Mouse (Mus musculus): ENCODE results near the gene Cpa2. TPM values are rescaled to one million over a fixed set of nuclear protein-coding genes. Genes with fewer than 3 reads are reported as not detected.

Gene Cpa2
- polyA plus RNA-seq, 1 experiment from 2014 or later: 399 TPM

GRCm38 (mm10) chr6:30605111-30605510 is 63.7 kb downstream of the Cpa2 start:
- no peak overlapping the region for H3K27ac ChIP-seq (ENCODE audit: low read length)
- H3K9ac ChIP-seq (ENCODE audit: low read depth, low read length): no peak overlapping the region
- 80% methylated on average over 4 of the region's 4 CpGs for WGBS

GRCm38 (mm10) chr6:30605672-30606071 is 64.3 kb downstream of the Cpa2 start:
- no peak overlapping the region for H3K4me3 ChIP-seq (ENCODE audit: low read length)
- no peak for ATAC-seq

More at GRCm38 (mm10) chr6:30605111-30605510, 63.7 kb downstream of the Cpa2 start:
- Histone ChIP-seq H3K36me3 (ENCODE audit: control insufficient read depth, insufficient read depth, low read length) (no peaks in the 10 kb centered on the region), H3K4me1 (ENCODE audit: control insufficient read depth, insufficient read depth, low read length) (no peaks in the 10 kb centered on the region), H3K9me3 (ENCODE audit: control insufficient read depth, low read length) (no peaks in the 10 kb centered on the region), H3K27me3 (replicated peaks; ENCODE audit: control insufficient read depth, insufficient read depth, low read length) (no peaks in the 10 kb centered on the region), H3K4me2 (ENCODE audit: low read depth, low read length) (no peak overlapping the region), H3K4me3 (ENCODE audit: low read length) (no peak overlapping the region)
- no peak for ATAC-seq

GRCm38 (mm10) chr6:30610710-30611109 is 69.3 kb downstream of the Cpa2 start, which contains the start of gene Cpa5:
Cpa5 (plus strand) TSS chr6:30611010.
- Histone ChIP-seq H3K9me3 (ENCODE audit: control insufficient read depth, low read length) (no peaks in the 10 kb centered on the region), H3K36me3 (ENCODE audit: control insufficient read depth, insufficient read depth, low read length) (no peaks in the 10 kb centered on the region), H3K27ac (ENCODE audit: low read length) (no peak within 1 kb of the TSS), H3K27me3 (replicated peaks; ENCODE audit: control insufficient read depth, insufficient read depth, low read length) (no peaks in the 10 kb centered on the region), H3K4me2 (ENCODE audit: low read depth, low read length) (no peak within 1 kb of the TSS), H3K9ac (ENCODE audit: low read depth, low read length) (no peak within 1 kb of the TSS), H3K4me1 (ENCODE audit: control insufficient read depth, insufficient read depth, low read length) (peaks cover 2% of the 10 kb centered on the region), H3K4me3 (ENCODE audit: low read length) (no peak within 1 kb of the TSS)
- ATAC-seq: no peak
- WGBS: 97% methylated on average over 7 of the region's 7 CpGs

More at GRCm38 (mm10) chr6:30605672-30606071, 64.3 kb downstream of the Cpa2 start:
- H3K9me3 ChIP-seq (ENCODE audit: control insufficient read depth, low read length): no peaks in the 10 kb centered on the region
- no peak overlapping the region for H3K9ac ChIP-seq (ENCODE audit: low read depth, low read length)
- no peaks in the 10 kb centered on the region for H3K27me3 ChIP-seq (replicated peaks; ENCODE audit: control insufficient read depth, insufficient read depth, low read length)
- 70% methylated on average over 5 of the region's 5 CpGs for WGBS
- no peaks in the 10 kb centered on the region for H3K4me1 ChIP-seq (ENCODE audit: control insufficient read depth, insufficient read depth, low read length)
- H3K4me2 ChIP-seq (ENCODE audit: low read depth, low read length): no peak overlapping the region
- no peak overlapping the region for H3K27ac ChIP-seq (ENCODE audit: low read length)
- H3K36me3 ChIP-seq (ENCODE audit: control insufficient read depth, insufficient read depth, low read length): no peaks in the 10 kb centered on the region

- no peaks in the 10 kb centered on the region for H3K9me3 ChIP-seq (ENCODE audit: control insufficient read depth, low read length)
- no peak overlapping the region for H3K4me3 ChIP-seq (ENCODE audit: low read length)
- no peaks in the 10 kb centered on the region for H3K27me3 ChIP-seq (replicated peaks; ENCODE audit: control insufficient read depth, insufficient read depth, low read length)
- 61% methylated on average over 5 of the region's 5 CpGs for WGBS
- H3K9ac ChIP-seq (ENCODE audit: low read depth, low read length): no peak overlapping the region
- H3K27ac ChIP-seq (ENCODE audit: low read length): no peak overlapping the region
- no peak overlapping the region for H3K4me2 ChIP-seq (ENCODE audit: low read depth, low read length)
- ATAC-seq: no peak
- peaks cover 4% of the 10 kb centered on the region for H3K4me1 ChIP-seq (ENCODE audit: control insufficient read depth, insufficient read depth, low read length)
- no peaks in the 10 kb centered on the region for H3K36me3 ChIP-seq (ENCODE audit: control insufficient read depth, insufficient read depth, low read length)
Measured at GRCm38 (mm10) chr6:30611212-30611611, 69.8 kb downstream of the Cpa2 start.

Other genes starting within 250 kb of the Cpa2 start
- 30.2 and 30.7 TPM in 2 replicates for gene Ube2h, start 237.0 kb upstream of the Cpa2 start, polyA plus RNA-seq (2015; fragmentation: Nextera tagmentation; extraction: Ambion mirVana)
- 38.0 and 38.8 TPM in 2 replicates for gene Zc3hc1, start 150.6 kb upstream of the Cpa2 start, polyA plus RNA-seq (2015; fragmentation: Nextera tagmentation; extraction: Ambion mirVana)
- 10.0 and 11.6 TPM in 2 replicates for gene Klhdc10, start 139.7 kb upstream of the Cpa2 start, polyA plus RNA-seq (2015; fragmentation: Nextera tagmentation; extraction: Ambion mirVana)
- 33.0 and 34.0 TPM in 2 replicates for gene Tmem209, start 31.8 kb upstream of the Cpa2 start, polyA plus RNA-seq (2015; fragmentation: Nextera tagmentation; extraction: Ambion mirVana)
- gene Ssmem1, start 31.7 kb upstream of the Cpa2 start, polyA plus RNA-seq (2015; fragmentation: Nextera tagmentation; extraction: Ambion mirVana): not detected in 2 replicates
- 0.39 and 0.58 TPM in 2 replicates for gene Cpa4, start 26.8 kb downstream of the Cpa2 start, polyA plus RNA-seq (2015; fragmentation: Nextera tagmentation; extraction: Ambion mirVana)
- gene Cpa5, start 69.4 kb downstream of the Cpa2 start, polyA plus RNA-seq (2015; fragmentation: Nextera tagmentation; extraction: Ambion mirVana): not detected in 2 replicates
- 358 and 408 TPM in 2 replicates for gene Cpa1, start 97.6 kb downstream of the Cpa2 start, polyA plus RNA-seq (2015; fragmentation: Nextera tagmentation; extraction: Ambion mirVana)
- 6.2 and 6.6 TPM in 2 replicates for gene Cep41, start 152.2 kb downstream of the Cpa2 start, polyA plus RNA-seq (2015; fragmentation: Nextera tagmentation; extraction: Ambion mirVana)
- 558 and 560 TPM in 2 replicates for gene Mest, start 182.0 kb downstream of the Cpa2 start, polyA plus RNA-seq (2015; fragmentation: Nextera tagmentation; extraction: Ambion mirVana)

Measured in intestine, embryonic 16.5 days (tissue).